8 mouse cellular contexts compared by ENCODE assay signal in genomic region chr4:116650365-116650764, GRCm38 (mm10). TPM values are rescaled to one million over a fixed set of nuclear protein-coding genes. Genes with fewer than 3 reads are reported as not detected.
DNase-seq lines count a peak whose midpoint lies in the region; ATAC-seq and TF ChIP-seq lines count a peak whose summit lies in the region.

No protein-coding gene starts in this region.

- H3K9ac ChIP-seq in liver, embryonic 11.5 days (ENCODE audit: low read depth, low read length) = peak overlapping the region; percentile 93
- H3K9ac ChIP-seq in stomach, postnatal 0 days (ENCODE audit: low read length) = peak overlapping the region; percentile 91

- intact Hi-C loops in gastrocnemius, adult 2 months (cut with DNase I) = loop anchor here (2.0 kb wide), 1 partner anchor 34 kb away; the partner anchor contains the start of gene Prdx1
- intact Hi-C loops in gastrocnemius, postnatal 36 days (cut with DNase I) = no loop called here

- H3K36me3 ChIP-seq in testis, adult 2 months (ENCODE audit: control insufficient read depth, insufficient read depth, low read length) = no peaks in the 10 kb centered on the region
- peaks cover 11% of the 10 kb centered on the region for H3K36me3 ChIP-seq in liver, embryonic 11.5 days (ENCODE audit: control insufficient read depth, insufficient read depth, low read length)
- 0 out of 2 replicates have a peak, but pooled peaks cover 4% of the 10 kb centered on the region for H3K36me3 ChIP-seq in stomach, postnatal 0 days (ENCODE audit: control insufficient read depth, insufficient read depth, low read length)

- no peak for TF ChIP-seq POLR2A in testis, adult 2 months (IDR thresholded peaks at IDR 0.05; ENCODE audit: control insufficient read depth, low read depth, low read length)

- no peak for ATAC-seq in liver, embryonic 11.5 days (replicated peaks; ENCODE audit: low FRiP score)
- no peak for ATAC-seq in stomach, postnatal 0 days (ENCODE audit: low FRiP score, low TSS enrichment)
- ATAC-seq in monocyte, adult 5-6 weeks (replicated peaks; ENCODE audit: insufficient number of reproducible peaks, low FRiP score, low TSS enrichment, poor library complexity, severe bottlenecking) = no peak

- peaks cover 5% of the 10 kb centered on the region; the same call in 1 of the 2 replicates for H3K4me1 ChIP-seq in testis, adult 2 months (ENCODE audit: control insufficient read depth, insufficient read depth, low read length)
- peaks cover 17% of the 10 kb centered on the region for H3K4me1 ChIP-seq in liver, embryonic 11.5 days (replicated peaks; ENCODE audit: control insufficient read depth, insufficient read depth, low read length)
- H3K4me1 ChIP-seq in stomach, postnatal 0 days (replicated peaks; ENCODE audit: control insufficient read depth, insufficient read depth) = no peaks in the 10 kb centered on the region

- no peaks in the 10 kb centered on the region for H3K27me3 ChIP-seq in testis, adult 2 months (ENCODE audit: control insufficient read depth, insufficient read depth, low read length)
- H3K27me3 ChIP-seq in liver, embryonic 11.5 days (replicated peaks; ENCODE audit: control insufficient read depth, insufficient read depth, low read length) = no peaks in the 10 kb centered on the region
- H3K27me3 ChIP-seq in stomach, postnatal 0 days (ENCODE audit: control insufficient read depth, insufficient read depth, low read length) = no peaks in the 10 kb centered on the region

- H3K9me3 ChIP-seq in liver, embryonic 11.5 days (ENCODE audit: control insufficient read depth, low read length) = no peaks in the 10 kb centered on the region
- no peaks in the 10 kb centered on the region for H3K9me3 ChIP-seq in stomach, postnatal 0 days (ENCODE audit: control insufficient read depth, low read length)

- WGBS in liver, embryonic 11.5 days = 33% methylated on average over 5 of the region's 5 CpGs
- WGBS in stomach, postnatal 0 days = 21% methylated on average over 5 of the region's 5 CpGs

- DNase-seq in gastrocnemius, adult 2 months = no peak
- no peak for DNase-seq in gastrocnemius, postnatal 36 days
- no peak for DNase-seq in testis, postnatal 10 days (ENCODE audit: low spot score)
- DNase-seq in liver, embryonic 11.5 days (ENCODE audit: low spot score) = no peak
- peak; percentile 22 for DNase-seq in stomach, postnatal 0 days (ENCODE audit: low spot score)
- DNase-seq in right cerebral cortex, postnatal 36 days (ENCODE audit: low spot score in 2 of 2) = no peak

- H3K27ac ChIP-seq in gastrocnemius, adult 2 months = peak overlapping the region; percentile 93
- no peak overlapping the region for H3K27ac ChIP-seq in testis, adult 2 months (ENCODE audit: control insufficient read depth, insufficient read depth, low read depth, low read length)
- H3K27ac ChIP-seq in liver, embryonic 11.5 days (ENCODE audit: low read depth, low read length) = peak overlapping the region; percentile 89
- peak overlapping the region; percentile 97 for H3K27ac ChIP-seq in stomach, postnatal 0 days (replicated peaks)

- peak overlapping the region; percentile 72 for H3K4me2 ChIP-seq in liver, embryonic 11.5 days
- H3K4me2 ChIP-seq in stomach, postnatal 0 days (replicated peaks; ENCODE audit: low read depth) = peak overlapping the region; percentile 69

- H3K4me3 ChIP-seq in gastrocnemius, adult 2 months = peak overlapping the region; percentile 82
- H3K4me3 ChIP-seq in testis, adult 2 months (ENCODE audit: control insufficient read depth, low read depth, low read length) = peak overlapping the region; percentile 92; the same call in 1 of the 2 replicates
- H3K4me3 ChIP-seq in liver, embryonic 11.5 days (ENCODE audit: low read depth, low read length) = peak overlapping the region; percentile 87
- peak overlapping the region; percentile 82 for H3K4me3 ChIP-seq in stomach, postnatal 0 days (ENCODE audit: low read depth, low read length)

- TF ChIP-seq CTCF in gastrocnemius, adult 2 months (IDR thresholded peaks at IDR 0.05) = no peak
- TF ChIP-seq CTCF in testis, adult 2 months (IDR thresholded peaks at IDR 0.05; ENCODE audit: control insufficient read depth, insufficient read depth, insufficient replicate concordance, low read depth, low read length) = no peak
- no peak for TF ChIP-seq CTCF in stomach, postnatal 0 days (IDR thresholded peaks at IDR 0.05; ENCODE audit: low read depth)

- TF ChIP-seq EP300 in stomach, postnatal 0 days (optimal IDR thresholded peaks at IDR 0.05) = no peak

RNA-seq across cellular contexts. Expression of gene Akr1a1, which starts 1.1 kb away (rescaled TPM):
- total RNA-seq in gastrocnemius, adult 2 months (2021) = 100 to 1,000 TPM; 178 to 196 TPM
- 100 to 1,000 TPM; 169 to 180 TPM for total RNA-seq in gastrocnemius, postnatal 36 days (2021)
- 103 and 109 TPM in 2 replicates for polyA plus RNA-seq in testis, adult 2 months (2012; rRNA removed)
- 449 and 453 TPM in 2 replicates for polyA plus RNA-seq in liver, embryonic 11.5 days (2014; fragmentation: Nextera tagmentation; extraction: Ambion mirVana)
- polyA plus RNA-seq in stomach, postnatal 0 days (2015; fragmentation: Nextera tagmentation; extraction: Ambion mirVana) = 755 and 765 TPM in 2 replicates
- 380 to 470 TPM (median 418 TPM) in 3 replicates for total RNA-seq in monocyte, adult 5-6 weeks (2017)

RNA-seq across cellular contexts. Expression of gene Nasp, which starts 22.6 kb away (rescaled TPM):
- total RNA-seq in gastrocnemius, adult 2 months (2021) = 10 to 100 TPM; 11.5 to 11.8 TPM
- 10 to 100 TPM in 1 of 2 experiments, 1 to 10 TPM in 1; 9.8 to 12.4 TPM for total RNA-seq in gastrocnemius, postnatal 36 days (2021)
- polyA plus RNA-seq in testis, adult 2 months (2012; rRNA removed) = 110 and 149 TPM in 2 replicates
- 185 and 187 TPM in 2 replicates for polyA plus RNA-seq in liver, embryonic 11.5 days (2014; fragmentation: Nextera tagmentation; extraction: Ambion mirVana)
- 32.9 TPM in 2 replicates for polyA plus RNA-seq in stomach, postnatal 0 days (2015; fragmentation: Nextera tagmentation; extraction: Ambion mirVana)
- 146 to 159 TPM (median 150 TPM) in 3 replicates for total RNA-seq in monocyte, adult 5-6 weeks (2017)

RNA-seq across cellular contexts. Expression of gene Prdx1, which starts 35.0 kb away (rescaled TPM):
- 100 to 1,000 TPM; 260 to 273 TPM for total RNA-seq in gastrocnemius, adult 2 months (2021)
- 100 to 1,000 TPM; 190 to 226 TPM for total RNA-seq in gastrocnemius, postnatal 36 days (2021)
- 62.2 and 77.9 TPM in 2 replicates for polyA plus RNA-seq in testis, adult 2 months (2012; rRNA removed)
- polyA plus RNA-seq in liver, embryonic 11.5 days (2014; fragmentation: Nextera tagmentation; extraction: Ambion mirVana) = 1,160 and 1,259 TPM in 2 replicates
- 1,868 and 2,021 TPM in 2 replicates for polyA plus RNA-seq in stomach, postnatal 0 days (2015; fragmentation: Nextera tagmentation; extraction: Ambion mirVana)
- 173 to 407 TPM (median 323 TPM) in 3 replicates for total RNA-seq in monocyte, adult 5-6 weeks (2017)

RNA-seq across cellular contexts. Expression of gene Ccdc17, which starts 53.9 kb away (rescaled TPM):
- 1 to 10 TPM; 1.4 to 2.0 TPM for total RNA-seq in gastrocnemius, adult 2 months (2021)
- 1 to 10 TPM; 1.6 to 2.2 TPM for total RNA-seq in gastrocnemius, postnatal 36 days (2021)
- 3.0 and 3.9 TPM in 2 replicates for polyA plus RNA-seq in testis, adult 2 months (2012; rRNA removed)
- polyA plus RNA-seq in liver, embryonic 11.5 days (2014; fragmentation: Nextera tagmentation; extraction: Ambion mirVana) = 2.1 and 4.4 TPM in 2 replicates
- polyA plus RNA-seq in stomach, postnatal 0 days (2015; fragmentation: Nextera tagmentation; extraction: Ambion mirVana) = 4.7 and 5.3 TPM in 2 replicates
- total RNA-seq in monocyte, adult 5-6 weeks (2017) = 4.8 to 9.3 TPM (median 5.5 TPM) in 3 replicates

RNA-seq across cellular contexts. Expression of gene Mmachc, which starts 57.8 kb away (rescaled TPM):
- 10 to 100 TPM; 25.5 to 46.4 TPM for total RNA-seq in gastrocnemius, adult 2 months (2021)
- total RNA-seq in gastrocnemius, postnatal 36 days (2021) = 10 to 100 TPM; 30.3 to 32.5 TPM
- 24.9 and 26.8 TPM in 2 replicates for polyA plus RNA-seq in testis, adult 2 months (2012; rRNA removed)
- polyA plus RNA-seq in liver, embryonic 11.5 days (2014; fragmentation: Nextera tagmentation; extraction: Ambion mirVana) = 24.2 and 27.4 TPM in 2 replicates
- 9.8 and 11.8 TPM in 2 replicates for polyA plus RNA-seq in stomach, postnatal 0 days (2015; fragmentation: Nextera tagmentation; extraction: Ambion mirVana)
- total RNA-seq in monocyte, adult 5-6 weeks (2017) = 1.6 to 3.3 TPM (median 2.4 TPM) in 3 replicates

Comparison
In these comparisons a context has a peak if more than half of its experiments do, and no peak if none do; other contexts are left out.
1. RNA of gene Nasp, which starts 22.6 kb away (total RNA-seq): 146 to 159 TPM in monocyte, adult 5-6 weeks; 9.8 to 12.4 TPM in gastrocnemius, postnatal 36 days and 11.5 to 11.8 TPM in gastrocnemius, adult 2 months; every median in the first group is over 10 times any median in the second.
2. Peak in every context shown above with its lines, with median percentiles within 50 percentile points of each other: H3K4me3 ChIP-seq.